Mouse (Mus musculus) limb, embryonic 14.5 days (tissue): ENCODE results near the gene Ifna11. TPM values are rescaled to one million over a fixed set of nuclear protein-coding genes. Genes with fewer than 3 reads are reported as not detected.

Source experiments
- ATAC-seq: fragments of 200-750 bp; cut with Nextera tagmentation; 2 replicates; pipeline ENCODE4 v1.8.0; 2017; ENCODE audit warnings: low read depth, moderate number of reproducible peaks, moderate TSS enrichment; ENCODE audit not compliant: low FRiP score
- DNase-seq: peaks from one replicate; pipeline ENCODE4 v3.0.0-alpha.2; 2015; ENCODE audit warnings: low spot score
- H3K27ac ChIP-seq: fragments of 300-500 bp; sonication (generic); replicated peaks from 2 replicates; pipeline ENCODE4 v1.5.1; 2014; ENCODE audit warnings: low read depth, mild to moderate bottlenecking, low read length, moderate library complexity, mixed read lengths
- H3K27me3 ChIP-seq: fragments of 300-500 bp; sonication (generic); 2 replicates; pipeline ENCODE4 v1.6.1; 2014; ENCODE audit warnings: low read length, mixed read lengths; ENCODE audit not compliant: control insufficient read depth, insufficient read depth
- H3K36me3 ChIP-seq: fragments of 300-500 bp; sonication (generic); 2 replicates; pipeline ENCODE4 v1.6.1; 2014; ENCODE audit warnings: mild to moderate bottlenecking, low read length, moderate library complexity, mixed read lengths; ENCODE audit not compliant: control insufficient read depth, insufficient read depth
- H3K4me1 ChIP-seq: fragments of 300-500 bp; sonication (generic); 2 replicates; pipeline ENCODE4 v1.6.1; 2014; ENCODE audit warnings: antibody characterized with exemption, low read length, mixed read lengths; ENCODE audit not compliant: control insufficient read depth, insufficient read depth
- H3K4me2 ChIP-seq: fragments of 300-500 bp; sonication (generic); replicated peaks from 2 replicates; pipeline ENCODE4 v1.6.1; 2014; ENCODE audit warnings: low read depth, mild to moderate bottlenecking, low read length, moderate library complexity; ENCODE audit not compliant: severe bottlenecking
- H3K4me3 ChIP-seq: fragments of 300-500 bp; sonication (generic); replicated peaks from 2 replicates; pipeline ENCODE4 v1.5.1; 2014; ENCODE audit warnings: low read length
- H3K9ac ChIP-seq: fragments of 300-500 bp; sonication (generic); 2 replicates; pipeline ENCODE4 v1.6.1; 2014; ENCODE audit warnings: mild to moderate bottlenecking, low read depth, low read length, moderate library complexity; ENCODE audit not compliant: severe bottlenecking
- H3K9me3 ChIP-seq: fragments of 300-500 bp; sonication (generic); 2 replicates; pipeline ENCODE4 v1.6.1; 2016; ENCODE audit warnings: low read length; ENCODE audit not compliant: control insufficient read depth
- POLR2A ChIP-seq: fragments of 200-500 bp; IDR thresholded peaks from 2 replicates; pipeline ENCODE4 v1.8.0; 2012; ENCODE audit warnings: inconsistent platforms, mild to moderate bottlenecking, moderate library complexity, borderline replicate concordance; ENCODE audit not compliant: insufficient read depth, insufficient read length; ENCODE audit errors: extremely low read depth
- WGBS: fragments of 180-500 bp; shearing (Covaris S2); extraction: QIAGEN DNeasy Blood & Tissue Kit; methylation state at CpG from one replicate; pipeline ENCODE4 v1.1.7; 2014; 5-methylcytosine and 5-hydroxymethylcytosine counted together
- polyA plus RNA-seq, 2 experiments: library from polyadenylated mRNA; depleted of rRNA in 1 of 2; stranded (reverse) in 1 of 2; unstranded in 1 of 2; fragments of >200 nt; fragmentation: Nextera tagmentation in 1 of 2; extraction: Ambion mirVana in 1 of 2; gene quantifications; 2 replicates each; pipeline versions ENCODE4 v1.2.1 to v1.2.3; 2012 to 2014

Ifna11 gene
- polyA plus RNA-seq, 2 experiments, result not detected

GRCm38 (mm10) chr4:88859214-88859613 is 39.5 kb downstream of the Ifna11 start:
- no peaks in the 10 kb centered on the region for H3K36me3 ChIP-seq
- no peak overlapping the region for H3K27ac ChIP-seq
- H3K9me3 ChIP-seq, result no peaks in the 10 kb centered on the region
- ATAC-seq (no peak), DNase-seq (no peak)
- H3K4me2 ChIP-seq, result no peak overlapping the region
- H3K4me1 ChIP-seq, result no peaks in the 10 kb centered on the region
- H3K9ac ChIP-seq, result no peak overlapping the region
- H3K4me3 ChIP-seq, result no peak overlapping the region
- H3K27me3 ChIP-seq, result no peaks in the 10 kb centered on the region
- no peak for TF ChIP-seq POLR2A

- DNase-seq (no peak), ATAC-seq (no peak)
- Histone ChIP-seq H3K27ac (no peak overlapping the region), H3K36me3 (no peaks in the 10 kb centered on the region), H3K9me3 (no peaks in the 10 kb centered on the region), H3K4me1 (peaks cover 5% of the 10 kb centered on the region; the same call in 1 of the 2 replicates), H3K27me3 (no peaks in the 10 kb centered on the region), H3K4me3 (no peak overlapping the region), H3K4me2 (no peak overlapping the region), H3K9ac (no peak overlapping the region)
- WGBS, result 7% methylated on average over 7 of the region's 7 CpGs
- no peak for TF ChIP-seq POLR2A
Observed at GRCm38 (mm10) chr4:88863309-88863708, 43.5 kb downstream of the Ifna11 start.

GRCm38 (mm10) chr4:88864599-88864998 is 44.8 kb downstream of the Ifna11 start:
- Histone ChIP-seq H3K4me3 (no peak overlapping the region), H3K27me3 (no peaks in the 10 kb centered on the region), H3K4me2 (no peak overlapping the region), H3K9me3 (no peaks in the 10 kb centered on the region), H3K9ac (no peak overlapping the region), H3K4me1 (peaks cover 5% of the 10 kb centered on the region), H3K36me3 (no peaks in the 10 kb centered on the region), H3K27ac (no peak overlapping the region)
- DNase-seq (no peak), ATAC-seq (no peak)
- 65% methylated on average over 9 of the region's 9 CpGs for WGBS
- no peak for TF ChIP-seq POLR2A

GRCm38 (mm10) chr4:88865011-88865569 is 45.3 kb downstream of the Ifna11 start:
- H3K9ac ChIP-seq, result no peak overlapping the region
- no peak overlapping the region for H3K4me3 ChIP-seq
- TF ChIP-seq POLR2A, result no peak
- DNase-seq (no peak), ATAC-seq (no peak)
- WGBS, result 43% methylated on average over 6 of the region's 6 CpGs
- no peak overlapping the region for H3K27ac ChIP-seq
- no peaks in the 10 kb centered on the region for H3K36me3 ChIP-seq
- peaks cover 5% of the 10 kb centered on the region for H3K4me1 ChIP-seq
- no peak overlapping the region for H3K4me2 ChIP-seq
- no peaks in the 10 kb centered on the region for H3K9me3 ChIP-seq
- no peaks in the 10 kb centered on the region for H3K27me3 ChIP-seq

GRCm38 (mm10) chr4:88867366-88867925 is 47.7 kb downstream of the Ifna11 start:
- no peak overlapping the region for H3K27ac ChIP-seq
- ATAC-seq (peak; percentile 68; the same call in 1 of the 2 replicates), DNase-seq (peak; percentile 68)
- no peak overlapping the region for H3K9ac ChIP-seq
- H3K4me1 ChIP-seq, result peaks cover 5% of the 10 kb centered on the region
- H3K36me3 ChIP-seq, result no peaks in the 10 kb centered on the region
- no peaks in the 10 kb centered on the region for H3K27me3 ChIP-seq
- H3K9me3 ChIP-seq, result no peaks in the 10 kb centered on the region
- peak overlapping the region; percentile 82 for H3K4me2 ChIP-seq
- TF ChIP-seq POLR2A, result no peak
- peak overlapping the region; percentile 49 for H3K4me3 ChIP-seq
- WGBS, result 1% methylated on average over 8 of the region's 8 CpGs
